Mouse (Mus musculus): ENCODE measurements around the gene Med12. TPM values are rescaled to one million over a fixed set of nuclear protein-coding genes. Genes with fewer than 3 reads are reported as not detected.
A peak's percentile ranks its signal among the peaks of the same experiment; 100 is the strongest.
"Not testable (repeated sequence)": the region's sequence is repeated elsewhere in the genome, so short reads cannot be mapped to it uniquely, and the experiment has no call there.

Med12 gene
- total RNA-seq, 2 experiments from 2014 or later, result 26.8 to 29.4 TPM

DNA sequence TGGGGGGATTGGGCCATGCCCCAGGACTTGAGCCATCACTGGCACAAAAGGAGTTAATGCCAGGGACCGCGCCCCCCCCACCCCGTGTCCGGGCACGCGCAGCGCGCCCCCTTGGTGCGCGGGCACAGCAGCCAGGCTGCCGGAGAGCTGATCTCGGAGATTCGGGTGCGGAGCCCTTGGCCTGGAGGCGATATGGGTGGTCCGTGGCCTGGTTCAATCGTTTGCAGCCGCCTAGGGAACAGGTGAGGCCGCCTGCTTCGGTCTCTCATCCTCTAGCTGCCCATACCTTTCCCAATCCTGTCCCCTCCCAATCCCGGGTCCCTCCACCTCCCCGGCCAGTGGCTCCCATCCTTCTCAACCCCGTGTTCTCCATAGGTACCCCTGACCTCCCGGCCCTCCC is 25.2 kb downstream of the Med12 start, which contains the start of gene Nlgn3:
Gene Nlgn3, plus strand, starts transcription at position 114 of the 400 bp plus-strand sequence.
- no peak for DNase-seq
- intact Hi-C loops (cut with DNase I), result no loop called here

DNA sequence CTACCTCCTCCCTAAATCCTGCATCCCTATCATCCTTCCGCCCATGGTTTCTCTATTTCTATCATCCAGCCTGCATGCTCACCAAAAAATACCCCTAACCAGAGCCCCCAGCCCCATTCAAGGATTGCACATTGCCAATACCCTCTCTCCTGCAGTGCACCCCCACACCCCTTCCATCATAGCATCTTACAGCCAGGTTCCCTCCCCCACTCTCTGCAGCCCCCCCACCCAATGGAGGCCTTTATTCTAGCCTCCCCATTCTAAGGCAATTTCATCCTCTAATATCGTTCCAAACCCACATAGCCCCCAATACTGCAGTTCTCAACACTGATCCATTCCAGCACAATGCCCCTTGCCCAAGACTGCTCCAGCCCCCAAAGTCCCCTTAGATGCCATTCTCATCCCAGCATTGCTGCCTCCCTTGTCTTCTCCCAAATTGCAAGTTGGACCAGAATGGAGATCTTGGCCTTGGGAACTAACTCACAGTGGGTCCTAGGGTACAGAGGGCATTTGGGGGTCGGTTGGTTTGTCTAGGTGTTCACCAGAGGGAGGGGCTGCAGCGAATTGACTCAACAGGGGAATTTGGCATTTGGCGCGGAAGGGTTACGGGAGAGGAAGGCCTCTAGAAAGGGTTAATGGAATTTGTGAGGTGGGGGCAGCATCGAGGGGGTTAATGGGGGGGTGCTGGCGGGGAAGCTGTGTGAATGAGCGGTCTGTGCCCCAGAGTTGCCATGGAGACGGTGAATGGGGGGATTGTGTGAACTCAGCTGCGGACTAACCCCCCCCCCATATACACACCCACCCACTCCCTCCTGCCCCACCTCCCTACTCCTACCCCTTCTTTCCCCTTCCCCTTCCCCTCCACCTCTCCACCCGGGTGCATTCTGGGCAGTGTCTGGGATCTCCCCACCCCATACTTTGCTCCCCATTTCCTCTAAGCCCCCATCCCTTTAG is 25.9 kb downstream of the Med12 start:
- DNase-seq, result no peak
- intact Hi-C loops (cut with DNase I), result no loop called here

DNA sequence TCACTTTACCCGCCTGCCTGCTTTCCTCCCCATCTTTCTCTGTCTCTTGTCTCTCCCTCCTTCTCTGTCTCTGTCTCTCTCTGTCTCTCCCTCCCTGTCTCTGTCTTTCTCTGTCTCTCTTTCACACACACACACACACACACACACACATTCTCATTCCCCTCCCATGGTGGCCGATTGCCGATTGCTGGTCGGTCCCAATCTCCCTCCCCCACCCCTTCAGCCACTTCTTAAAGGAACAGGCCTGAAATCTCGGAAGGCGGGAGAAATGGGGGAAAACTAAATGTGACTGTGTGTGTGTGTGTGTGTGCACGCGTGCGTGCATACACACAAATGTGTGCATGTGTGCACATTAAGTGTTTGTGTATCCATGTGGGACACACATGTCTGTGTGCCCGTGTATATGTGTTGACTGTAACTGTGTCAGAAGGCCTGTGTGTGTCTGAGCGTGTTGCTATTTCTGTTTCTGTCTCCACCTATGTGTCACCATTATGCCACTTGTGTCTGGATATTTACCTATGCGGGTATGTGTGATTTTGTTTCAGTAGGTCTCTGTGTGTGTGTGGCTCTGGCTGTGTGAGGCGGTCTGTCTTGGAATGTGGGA is 26.7 kb downstream of the Med12 start:
- intact Hi-C loops (cut with DNase I), result no loop called here
- DNase-seq, result peak in 1 of 2 experiments; percentile 18

DNA sequence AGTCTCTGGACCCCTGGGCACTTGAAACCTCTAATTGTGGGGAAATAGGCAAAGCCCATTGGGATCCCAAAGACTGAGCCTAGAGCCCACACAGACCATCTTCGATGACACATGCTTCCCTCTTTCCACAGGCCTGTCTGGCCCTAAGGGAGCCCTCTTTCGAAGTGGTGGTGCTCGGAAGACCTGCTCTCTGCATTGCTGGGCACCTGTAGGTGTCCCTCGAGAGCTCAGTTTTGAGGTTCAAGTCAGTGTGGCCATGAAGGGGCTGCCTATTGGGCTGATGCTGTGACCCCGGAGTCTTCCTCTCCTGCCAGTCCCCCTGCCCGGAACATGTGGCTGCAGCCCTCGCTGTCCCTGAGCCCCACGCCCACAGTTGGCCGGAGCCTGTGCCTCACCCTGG is 27.8 kb downstream of the Med12 start:
- intact Hi-C loops (cut with DNase I), result no loop called here
- no peak for DNase-seq

DNA sequence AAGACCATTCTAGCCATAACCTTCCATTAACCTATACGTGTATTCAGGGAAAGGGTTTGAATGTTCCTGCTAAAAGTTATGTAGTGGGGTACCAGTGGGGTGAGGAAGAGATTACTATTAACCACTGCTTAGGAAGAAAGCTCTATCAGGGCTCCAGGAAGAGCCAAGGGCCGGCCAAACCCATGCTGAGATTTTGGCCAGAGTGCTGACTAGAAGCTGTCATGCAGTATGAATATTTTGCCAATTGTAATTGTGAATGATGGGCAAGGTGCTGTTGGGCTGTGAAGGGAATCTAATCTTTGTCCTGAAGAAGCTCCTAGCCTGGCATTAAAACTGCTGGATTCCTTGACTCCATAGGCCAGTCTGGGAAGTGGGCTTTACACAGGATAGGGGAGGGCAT is 30.8 kb downstream of the Med12 start:
- intact Hi-C loops (cut with DNase I), result no loop called here
- DNase-seq, result no peak

DNA sequence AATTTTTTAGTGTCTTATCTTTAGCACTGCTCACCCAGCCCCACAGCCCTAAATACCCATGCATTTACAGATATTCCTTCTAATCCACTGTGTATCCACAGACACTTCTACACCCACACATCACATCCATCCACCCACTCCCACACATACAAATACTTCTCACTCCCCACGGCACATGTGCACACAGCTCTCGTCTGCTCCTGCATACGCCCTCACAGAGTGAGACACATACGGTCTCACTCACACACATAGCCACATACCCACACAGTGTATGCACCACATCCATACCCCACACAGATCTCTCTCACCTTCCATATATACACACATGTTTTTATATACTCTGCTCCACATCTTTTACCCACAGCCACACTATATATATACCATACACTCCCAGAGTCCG is 35.5 kb downstream of the Med12 start:
- no peak for DNase-seq
- intact Hi-C loops (cut with DNase I), result no loop called here

DNA sequence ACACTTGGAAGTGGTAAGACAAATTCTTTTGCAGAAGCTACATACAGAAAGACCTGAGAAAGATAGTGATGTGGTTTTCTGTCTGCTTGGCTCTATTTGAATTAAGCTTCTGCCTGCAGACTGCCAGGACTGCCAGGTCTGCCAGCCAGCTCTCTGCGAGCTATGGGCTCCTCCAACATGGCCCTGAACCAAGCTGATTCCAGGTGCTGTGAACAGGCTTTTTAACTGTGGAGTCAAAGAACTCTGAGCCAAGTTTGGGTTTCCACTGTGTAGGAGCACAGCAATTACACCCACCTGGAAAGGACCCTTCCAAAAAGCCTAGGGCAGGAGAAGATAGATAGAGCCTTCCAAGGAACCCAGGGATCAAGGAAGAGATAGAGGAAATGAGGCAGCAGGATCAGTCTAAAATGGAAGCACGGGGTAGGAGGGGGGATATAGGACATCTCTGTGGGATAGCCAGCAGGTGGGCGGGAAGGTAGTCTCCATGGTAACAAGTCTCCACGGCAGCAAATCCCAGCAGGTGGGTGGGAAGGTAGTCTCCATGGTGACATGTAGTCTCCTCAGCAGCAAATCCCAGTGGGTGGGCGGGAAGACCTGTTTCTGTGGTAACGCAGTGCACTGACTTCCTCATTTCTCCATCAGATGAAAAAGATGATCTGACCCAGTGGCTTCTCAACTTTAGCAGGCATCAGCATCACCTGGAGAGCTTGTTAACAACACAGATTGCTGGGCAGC is 40.0 kb downstream of the Med12 start:
- no peak for DNase-seq
- intact Hi-C loops (cut with DNase I), result no loop called here

DNA sequence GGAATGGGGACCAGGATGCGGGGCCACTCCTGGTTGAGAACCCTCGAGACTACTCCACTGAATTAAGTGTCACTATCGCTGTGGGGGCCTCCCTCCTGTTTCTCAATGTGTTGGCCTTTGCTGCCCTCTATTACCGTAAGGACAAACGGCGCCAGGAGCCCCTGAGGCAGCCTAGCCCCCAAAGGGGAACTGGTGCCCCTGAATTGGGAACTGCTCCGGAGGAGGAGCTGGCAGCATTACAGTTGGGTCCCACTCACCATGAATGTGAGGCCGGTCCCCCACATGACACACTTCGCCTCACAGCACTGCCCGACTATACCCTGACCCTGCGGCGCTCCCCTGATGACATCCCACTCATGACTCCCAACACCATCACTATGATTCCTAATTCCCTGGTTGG is 45.9 kb downstream of the Med12 start:
- DNase-seq, result no peak
- intact Hi-C loops (cut with DNase I), result no loop called here

DNA sequence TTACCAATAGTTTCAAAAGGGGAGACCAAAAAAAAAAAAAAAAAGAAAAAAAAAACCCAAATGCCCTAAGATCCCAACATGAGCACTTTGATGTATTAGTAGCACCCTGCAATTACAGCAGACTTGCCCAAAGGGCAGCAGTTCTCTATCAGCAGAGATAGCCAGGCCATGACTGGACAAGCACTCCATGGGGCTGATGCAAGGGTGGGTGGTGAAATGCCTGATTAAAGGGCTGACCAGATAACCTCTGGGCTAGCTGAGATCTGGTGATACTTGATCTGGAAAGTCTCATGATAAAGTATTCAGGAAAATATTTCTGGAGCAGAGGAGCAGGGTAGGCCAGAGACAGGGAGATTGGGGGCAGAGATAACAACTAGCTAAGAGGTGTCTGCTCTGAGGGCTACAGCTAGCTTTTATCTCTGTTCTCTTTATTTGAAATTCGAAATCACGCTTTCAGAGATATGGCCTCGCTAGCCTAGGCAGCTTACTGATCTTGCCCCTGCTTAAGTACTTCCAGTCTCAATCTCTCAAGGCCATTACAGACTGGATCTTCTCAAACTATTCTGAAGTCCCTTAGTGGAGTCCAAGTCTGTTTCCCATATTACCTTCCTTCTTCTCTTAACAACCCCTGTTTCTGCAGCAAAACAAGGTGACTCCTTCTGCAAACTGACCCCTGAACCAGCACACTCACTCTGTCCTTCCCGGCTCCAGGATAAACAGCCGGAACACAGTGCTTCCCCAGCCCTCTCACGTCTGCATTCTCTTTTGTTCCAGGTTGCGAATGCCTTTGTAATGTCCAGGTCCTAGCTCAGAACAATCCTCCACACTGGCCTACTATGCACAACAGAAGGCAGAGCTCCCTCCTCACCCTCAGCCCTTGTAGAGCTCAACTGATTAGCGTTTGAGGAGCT is 52.4 kb downstream of the Med12 start:
- intact Hi-C loops (cut with DNase I), result no loop called here
- no peak for DNase-seq

DNA sequence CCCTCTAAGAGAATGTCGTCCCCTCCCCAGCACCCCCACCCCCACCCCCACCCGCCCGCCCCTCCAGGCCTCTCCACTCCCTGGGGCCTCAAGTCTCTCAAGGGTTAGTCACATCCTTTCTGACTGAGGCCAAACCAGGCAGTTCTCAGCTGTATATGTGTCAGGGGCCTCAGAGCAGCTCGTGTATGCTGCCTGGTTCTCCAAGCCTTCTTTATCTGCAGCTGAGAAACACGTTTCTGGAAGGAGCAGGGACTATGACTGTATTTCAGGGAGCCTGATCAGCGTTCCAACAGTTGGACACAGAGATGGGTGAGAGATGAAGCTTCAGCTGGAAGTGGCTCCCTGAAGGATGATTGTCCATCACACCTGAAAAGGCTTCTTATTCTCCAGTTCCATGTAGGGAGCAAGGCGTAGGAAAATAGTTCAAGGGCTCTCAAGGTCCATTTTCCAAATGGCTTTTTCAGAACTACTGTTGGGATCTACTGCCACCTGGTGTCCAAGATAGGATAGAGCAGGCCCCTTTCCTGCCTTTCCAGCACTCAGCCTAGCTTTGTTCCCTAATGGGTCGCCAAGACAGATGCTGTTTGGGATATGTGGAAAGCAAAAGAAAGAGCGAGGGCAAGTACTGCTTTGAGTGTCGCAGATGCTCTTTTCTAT is 55.7 kb downstream of the Med12 start:
- DNase-seq, result peak; percentile 70 to 78
- intact Hi-C loops (cut with DNase I), result loop anchor here (1.0 to 10.0 kb wide), 2 partner anchors 197 to 555 kb away; no protein-coding TSS in a partner anchor

DNA sequence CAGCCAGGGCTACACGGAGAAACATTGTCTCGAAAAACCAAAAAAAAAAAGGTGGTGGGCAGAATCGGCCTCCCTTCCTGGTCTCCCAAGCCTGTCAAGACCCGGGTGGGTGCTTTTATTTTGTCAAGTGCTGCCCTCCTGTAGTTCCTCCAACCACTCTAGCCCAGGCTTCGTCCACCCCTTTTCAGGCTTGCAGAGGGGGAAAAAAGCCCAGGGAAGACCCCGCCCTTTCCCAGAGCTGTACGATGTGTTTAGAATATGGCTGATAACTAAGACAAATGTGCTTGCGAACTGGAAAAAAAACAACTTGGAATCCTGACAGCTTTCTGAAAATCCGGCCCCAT is 58.2 kb downstream of the Med12 start:
- intact Hi-C loops (cut with DNase I), result loop anchor here (2.0 to 10.0 kb wide), 2 partner anchors 109 to 557 kb away; partner anchors contain the start of gene Snx12
- DNase-seq, result no peak

DNA sequence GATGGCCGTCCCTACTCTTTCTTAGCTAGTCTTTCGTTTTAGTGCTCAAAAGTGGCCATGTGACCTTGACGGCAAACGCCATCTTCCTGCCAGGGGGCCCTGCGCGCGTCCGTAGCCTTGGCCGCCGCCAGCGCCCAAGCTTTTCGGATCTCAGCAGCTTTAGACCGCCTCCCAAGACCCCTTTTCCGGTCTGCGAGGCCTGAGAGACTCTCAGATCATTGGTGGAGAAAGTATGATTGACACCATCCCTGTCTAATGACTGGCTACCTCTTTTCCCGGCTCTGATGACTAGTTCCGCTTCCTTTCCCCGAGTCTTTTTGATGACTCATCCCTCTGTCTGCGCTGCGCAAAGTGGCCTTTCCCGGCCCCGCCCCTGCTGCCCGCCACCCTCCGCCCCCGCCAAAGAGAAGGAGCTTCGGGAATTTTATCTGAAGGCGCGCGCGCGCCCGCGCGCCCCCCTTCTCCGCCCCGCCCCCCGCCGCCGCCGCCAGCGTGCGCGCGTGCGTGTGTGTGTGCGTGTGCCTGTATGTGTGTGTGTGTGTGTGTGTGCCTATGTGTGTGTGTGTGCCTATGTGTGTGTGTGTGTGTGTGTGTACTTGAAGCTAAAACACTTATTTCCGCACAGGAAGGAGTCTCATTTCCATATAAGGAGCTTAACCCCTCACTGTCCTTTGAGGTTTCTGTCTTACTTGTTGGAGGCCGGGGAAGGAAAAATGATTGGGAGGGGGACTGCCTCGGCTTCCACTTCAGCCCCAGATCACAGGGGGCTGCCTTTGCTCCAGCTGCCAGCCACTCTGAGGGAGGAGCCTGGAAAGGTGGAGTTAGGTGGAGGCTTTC is 58.8 kb downstream of the Med12 start:
- intact Hi-C loops (cut with DNase I), result loop anchor here (2.0 to 10.0 kb wide), 2 partner anchors 110 to 558 kb away; partner anchors contain the start of gene Snx12

DNA sequence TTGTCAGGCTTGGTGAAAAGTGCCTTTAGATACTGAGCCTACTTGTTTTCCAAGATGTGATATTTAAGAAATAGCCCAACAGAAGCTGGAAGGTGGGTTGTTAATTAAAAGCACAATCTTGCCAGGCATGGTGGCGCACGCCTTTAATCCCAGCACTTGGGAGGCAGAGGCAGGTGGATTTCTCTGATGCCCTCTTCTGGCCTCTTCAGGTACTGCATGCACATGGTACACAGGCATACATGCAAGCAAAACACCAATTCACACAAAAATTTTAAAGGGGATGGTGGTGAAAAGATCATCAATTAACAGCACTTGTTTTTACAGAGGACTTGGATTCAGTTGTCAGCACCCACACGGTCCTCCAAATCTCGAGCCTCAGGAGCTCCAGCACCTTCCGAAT is 60.8 kb downstream of the Med12 start:
- peak in 1 of 2 experiments; percentile 9 for DNase-seq
- intact Hi-C loops (cut with DNase I), result loop anchor here (10.0 kb wide), 1 partner anchor 560 kb away; no protein-coding TSS in a partner anchor

More for the DNA sequence above, 58.8 kb downstream of the Med12 start:
- DNase-seq, result peak; percentile 88 to 92

DNA sequence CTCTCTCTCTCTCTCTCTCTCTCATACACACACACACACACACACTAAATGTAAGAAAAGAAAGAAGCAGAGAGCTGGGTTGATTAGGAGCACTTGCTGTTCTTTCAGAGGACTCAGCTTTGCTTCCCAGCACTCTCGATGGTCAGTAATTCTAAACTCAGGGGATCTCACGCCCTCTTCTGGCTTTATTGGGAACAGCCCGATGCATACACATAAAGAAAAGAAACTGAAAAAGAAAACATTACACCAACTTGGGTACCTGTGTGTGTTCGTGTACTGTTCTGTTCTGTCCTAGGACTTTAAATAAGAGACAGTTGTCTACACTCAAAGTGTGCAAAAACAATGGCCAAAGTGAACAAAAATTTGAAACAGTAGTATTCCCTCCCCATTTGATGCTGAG is 64.8 kb downstream of the Med12 start:
- no peak for DNase-seq
- intact Hi-C loops (cut with DNase I), result loop anchor here (10.0 kb wide), 1 partner anchor 564 kb away; no protein-coding TSS in a partner anchor

DNA sequence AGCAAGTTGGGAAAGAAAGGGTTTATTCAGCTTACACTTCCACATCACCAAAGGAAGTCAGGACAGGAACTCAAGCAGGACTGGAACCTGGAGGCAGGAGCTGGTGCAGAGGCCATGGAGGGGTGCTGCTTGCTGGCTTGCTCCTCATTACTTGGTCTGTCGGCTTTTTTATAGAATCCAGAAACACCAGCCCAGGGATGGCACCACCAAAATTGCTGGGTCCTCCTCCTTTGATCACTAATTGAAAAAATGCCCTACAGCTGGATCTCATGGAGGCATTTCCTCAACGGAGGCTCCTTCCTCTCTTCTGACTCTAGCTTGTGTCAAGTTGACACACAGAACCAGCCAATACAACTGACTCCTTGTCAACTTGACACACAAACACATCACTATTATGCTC is 69.0 kb downstream of the Med12 start:
- intact Hi-C loops (cut with DNase I); DNase-seq: not testable (repeated sequence)

DNA sequence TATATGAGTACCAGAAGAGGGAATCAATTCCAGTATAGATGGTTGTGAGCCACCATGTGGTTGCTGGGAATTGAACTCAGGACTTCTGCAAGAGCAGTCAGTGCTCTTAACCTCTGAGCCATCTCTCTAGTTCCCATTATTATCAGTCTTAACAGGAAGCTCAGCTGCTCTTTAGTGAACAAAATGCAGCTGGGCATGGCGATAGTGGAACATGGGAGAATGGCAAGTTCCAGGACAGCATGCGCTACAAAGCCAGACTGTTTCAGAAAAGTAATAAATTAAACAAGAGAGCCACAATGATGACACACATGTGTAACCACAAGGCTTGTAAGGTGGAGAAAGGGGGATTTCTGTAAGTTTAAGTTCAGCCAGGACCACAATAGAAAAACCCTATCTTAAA is 71.6 kb downstream of the Med12 start:
- no peak for DNase-seq
- intact Hi-C loops (cut with DNase I), result no loop called here

DNA sequence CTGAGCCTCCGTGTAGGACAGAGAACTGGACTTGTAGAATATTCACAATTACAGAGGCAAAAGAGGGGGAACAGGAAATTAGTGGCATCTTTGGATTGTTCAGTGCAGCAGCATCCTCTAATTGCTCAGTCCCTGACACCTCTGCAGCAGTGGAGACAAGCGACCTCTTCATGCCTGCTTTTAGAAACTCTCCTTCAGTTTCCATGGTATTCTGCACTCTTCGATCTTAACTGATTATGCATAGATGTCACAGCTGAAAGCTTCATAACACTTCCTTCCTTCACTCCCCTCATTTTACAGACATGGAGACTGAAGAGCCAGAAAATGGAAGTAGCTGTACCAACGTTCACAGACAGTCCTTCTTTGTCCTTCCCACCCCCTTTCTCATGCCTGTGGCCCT is 72.6 kb downstream of the Med12 start:
- intact Hi-C loops (cut with DNase I), result no loop called here
- DNase-seq, result no peak
